Mouse (Mus musculus): Measurements from ENCODE around the gene Gm10073.

DNA sequence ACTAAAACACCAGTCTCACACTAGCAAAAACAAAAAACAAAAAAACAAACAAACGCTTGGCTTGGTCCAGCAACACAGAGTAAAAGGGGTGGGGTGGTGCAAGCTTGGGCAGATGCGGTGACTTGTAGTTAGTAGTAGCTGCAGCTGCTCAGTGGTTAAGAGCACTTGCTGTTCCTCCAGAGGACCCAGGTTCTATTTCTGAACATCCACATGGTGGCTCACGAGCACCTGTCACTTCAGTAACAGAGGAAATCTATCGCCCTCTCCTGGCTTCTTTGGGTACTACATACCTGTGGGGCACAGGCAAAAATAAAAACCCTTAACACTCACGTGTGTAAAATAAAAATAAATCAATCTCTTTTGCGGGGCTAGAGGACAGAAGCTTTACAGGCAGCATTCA is 38.8 kb downstream of the Gm10073 start:
- no peak for TF ChIP-seq CTCF (IDR thresholded peaks at IDR 0.05; ENCODE audit: insufficient read depth, low read depth, low read length)
- no peak for TF ChIP-seq POLR2A (IDR thresholded peaks at IDR 0.05; ENCODE audit: insufficient read depth, low read depth, low read length)

Measured in olfactory bulb, adult 2 months (tissue).